Mouse (Mus musculus): ENCODE data around the gene Snapc2.
A peak's percentile ranks its signal among the peaks of the same experiment; 100 is the strongest.
"Not testable (repeated sequence)": the region's sequence is repeated elsewhere in the genome, so short reads cannot be mapped to it uniquely, and the experiment has no call there.

Snapc2 gene

DNA sequence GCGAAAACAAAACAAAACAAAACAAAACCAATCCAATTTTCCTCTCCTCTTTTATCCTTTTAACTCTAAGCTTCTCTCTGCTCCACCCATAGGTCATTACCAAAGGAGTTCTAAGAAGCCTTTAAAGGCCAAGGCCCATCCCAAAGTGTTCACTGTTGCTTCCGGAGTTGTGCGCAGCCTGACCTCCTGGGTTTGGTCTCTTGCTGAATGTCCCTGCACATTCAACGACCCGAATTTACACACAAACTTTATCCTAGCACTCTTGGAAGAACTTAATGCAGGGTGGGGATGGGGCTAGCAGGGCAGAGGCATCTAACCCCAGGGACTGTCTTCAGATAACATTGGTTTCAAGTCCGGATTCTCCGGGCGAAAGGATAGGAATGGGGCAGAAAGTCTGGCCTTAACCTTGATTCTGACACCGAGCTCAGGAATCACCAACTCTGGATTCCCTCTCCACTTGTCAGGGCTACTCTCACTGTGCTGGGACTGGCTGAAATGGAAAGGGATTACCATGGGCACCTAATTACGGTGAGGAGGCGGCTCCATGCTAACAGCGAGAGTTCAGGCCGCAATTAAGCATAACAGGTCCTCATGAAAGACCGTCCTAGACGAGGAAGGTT lies 15.0 kb upstream of the Snapc2 start:
- DNase-seq (ENCODE audit: low spot score): no peak

DNA sequence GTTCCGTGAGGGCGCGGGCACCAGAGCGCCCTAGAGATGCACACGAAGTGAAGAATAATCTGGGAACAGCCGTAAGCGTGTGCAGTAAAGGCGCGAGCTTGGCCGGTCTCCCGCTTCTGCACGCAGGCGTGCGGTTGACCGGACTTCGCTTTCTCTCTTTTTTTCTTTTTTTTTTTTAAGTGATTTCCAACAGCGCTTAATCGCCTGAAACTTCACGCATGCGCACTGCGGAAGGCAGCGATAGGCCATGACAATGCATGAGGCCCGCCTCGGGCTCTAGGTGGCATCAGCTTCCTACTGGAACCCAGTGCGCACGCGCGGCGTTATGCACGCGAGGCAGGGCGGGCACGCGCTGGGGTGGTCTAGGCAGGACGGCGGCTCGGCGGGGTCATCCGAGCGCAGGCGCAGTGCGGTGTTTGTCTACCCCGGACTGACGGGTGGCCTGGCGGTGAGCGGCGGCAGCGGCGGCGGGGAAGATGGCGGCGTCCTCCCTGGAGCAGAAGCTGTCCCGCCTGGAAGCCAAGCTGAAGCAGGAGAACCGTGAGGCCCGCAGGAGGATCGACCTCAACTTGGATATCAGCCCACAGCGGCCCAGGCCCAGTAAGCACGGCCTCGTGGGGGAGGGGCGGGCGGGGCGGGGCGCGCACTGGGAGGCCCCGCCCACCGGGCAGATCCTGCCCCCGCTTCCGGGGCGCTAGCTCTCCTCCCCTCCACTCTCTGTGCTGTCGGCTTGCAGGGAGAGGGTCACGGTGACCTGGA lies 14.3 kb upstream of the Snapc2 start, which contains the start of the genes Map2k7 and Gm49320:
Gene Map2k7, plus strand, starts transcription at position 307 of the 759 bp plus-strand sequence.
Gene Gm49320, plus strand, starts transcription at position 432 of the 759 bp plus-strand sequence.
- peak; percentile 99 for DNase-seq (ENCODE audit: low spot score)

DNA sequence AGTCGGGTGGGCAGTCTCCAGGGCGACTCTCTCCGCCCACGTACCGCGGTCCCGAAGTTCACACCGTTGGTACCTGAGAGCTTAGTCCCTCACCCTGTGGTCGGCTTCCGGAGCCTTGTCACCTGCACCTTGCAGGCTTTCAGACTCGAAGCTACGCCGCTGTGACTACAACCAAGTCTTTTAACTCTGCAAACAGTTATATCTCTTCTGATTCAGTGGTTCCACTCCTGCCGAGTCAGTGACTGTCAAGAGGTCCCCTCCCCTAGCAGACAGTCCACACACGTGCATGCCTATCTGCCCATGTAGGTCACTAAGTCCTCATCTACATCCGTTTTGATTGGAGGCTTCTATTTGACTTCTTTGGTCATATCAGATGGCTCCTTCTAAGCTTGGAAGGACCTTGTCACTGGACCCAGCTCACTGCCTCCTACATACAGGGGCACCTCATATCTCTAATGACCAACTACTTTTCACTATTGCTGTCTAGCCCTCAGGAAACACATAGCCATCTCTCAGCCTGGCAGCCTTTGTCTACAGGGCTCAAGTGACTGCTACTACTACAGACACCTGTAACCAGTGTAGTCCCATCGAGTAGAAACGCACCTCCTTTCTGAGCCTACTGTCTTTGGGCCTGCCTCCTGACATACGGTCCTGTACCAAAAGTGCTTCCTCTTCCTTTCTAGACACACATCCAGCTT lies 13.5 kb upstream of the Snapc2 start:
- no peak for DNase-seq (ENCODE audit: low spot score)

DNA sequence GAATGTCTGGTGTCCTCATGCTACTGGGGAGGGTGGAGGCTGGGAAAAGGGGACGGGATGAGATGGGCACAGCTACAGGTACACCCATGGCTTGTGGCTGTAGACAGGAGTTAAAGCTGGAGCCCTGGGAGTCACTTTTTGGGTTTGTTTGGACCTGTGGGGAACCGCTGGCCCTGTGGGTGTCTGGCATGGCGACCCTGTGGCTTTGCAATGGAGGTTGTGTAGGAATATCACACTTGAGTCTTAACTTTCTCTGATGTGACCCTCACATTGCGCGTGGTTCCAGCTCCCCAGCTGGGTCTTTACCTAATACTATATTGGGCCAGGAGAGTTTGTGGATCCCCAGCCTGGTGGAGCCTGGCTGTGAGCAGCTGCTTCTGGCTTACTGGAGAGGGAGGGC lies 7.8 kb upstream of the Snapc2 start:
- DNase-seq (ENCODE audit: low spot score): no peak

DNA sequence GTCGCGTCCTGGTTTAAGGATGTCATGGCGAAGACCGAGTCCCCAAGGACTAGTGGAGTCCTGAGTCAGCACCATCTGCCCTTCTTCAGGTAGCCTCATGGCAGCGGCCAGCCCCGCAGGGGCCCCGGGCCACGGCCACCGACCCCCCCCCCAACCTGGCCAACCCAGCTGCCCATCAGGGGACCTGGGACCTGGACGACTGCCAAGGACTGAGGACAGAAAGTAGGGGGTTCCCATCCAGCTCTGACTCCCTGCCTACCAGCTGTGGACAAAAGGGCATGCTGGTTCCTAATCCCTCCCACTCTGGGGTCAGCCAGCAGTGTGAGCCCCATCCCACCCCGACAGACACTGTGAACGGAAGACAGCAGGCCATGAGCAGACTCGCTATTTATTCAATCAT lies 7.1 kb upstream of the Snapc2 start:
- no peak for DNase-seq (ENCODE audit: low spot score)

DNA sequence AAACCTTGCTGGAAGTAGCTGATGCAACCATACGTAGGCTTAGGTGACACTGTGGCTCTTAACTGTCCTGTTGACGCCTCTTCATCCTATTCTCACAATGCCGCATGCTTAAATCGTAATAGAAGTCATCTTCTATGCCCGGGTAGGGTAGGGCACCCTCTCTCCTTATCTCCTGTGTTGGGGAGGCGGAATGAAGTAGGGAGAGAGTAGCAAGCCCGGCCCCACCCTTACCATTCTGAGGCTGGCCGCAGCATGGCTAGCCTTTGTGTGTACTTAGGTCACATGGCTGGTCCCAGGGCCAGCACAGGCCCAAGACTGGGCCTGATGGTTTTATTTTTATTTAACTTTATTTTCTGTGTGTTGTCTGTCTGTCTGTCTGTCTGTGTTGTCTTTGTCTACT lies 5.6 kb upstream of the Snapc2 start:
- no peak for DNase-seq (ENCODE audit: low spot score)

DNA sequence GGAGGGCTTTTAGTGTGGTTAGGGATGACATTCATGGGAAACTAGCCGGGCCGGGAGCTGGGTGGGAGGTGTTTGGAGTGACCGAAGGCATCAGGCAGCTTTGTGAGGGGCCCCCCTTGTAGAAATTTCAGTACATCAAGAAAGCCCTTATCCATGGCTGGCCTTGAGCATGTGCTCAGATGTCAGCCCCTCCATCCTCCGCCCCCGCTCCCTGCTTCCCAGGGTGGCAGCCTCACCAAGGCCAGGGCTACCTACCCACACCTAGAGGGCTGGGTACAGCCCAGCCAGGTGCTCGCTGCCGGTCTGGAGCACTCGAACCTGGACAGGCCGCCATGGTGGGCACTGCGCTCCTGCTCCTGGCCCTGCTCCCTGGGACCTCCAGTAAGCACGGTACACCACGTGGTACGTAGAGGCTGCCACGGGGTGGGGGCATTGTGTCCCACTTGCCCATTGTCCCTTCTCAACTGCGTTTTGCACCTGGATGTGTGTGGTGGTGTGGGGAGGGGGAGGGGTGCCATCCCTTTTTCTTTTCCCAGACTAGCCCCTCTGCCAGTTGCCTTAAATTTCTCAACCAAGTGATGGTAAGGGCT lies 4.8 kb upstream of the Snapc2 start, which contains the start of gene Tgfbr3l:
Gene Tgfbr3l, plus strand, starts transcription at position 264 of the 590 bp plus-strand sequence.
- DNase-seq (ENCODE audit: low spot score): no peak

DNA sequence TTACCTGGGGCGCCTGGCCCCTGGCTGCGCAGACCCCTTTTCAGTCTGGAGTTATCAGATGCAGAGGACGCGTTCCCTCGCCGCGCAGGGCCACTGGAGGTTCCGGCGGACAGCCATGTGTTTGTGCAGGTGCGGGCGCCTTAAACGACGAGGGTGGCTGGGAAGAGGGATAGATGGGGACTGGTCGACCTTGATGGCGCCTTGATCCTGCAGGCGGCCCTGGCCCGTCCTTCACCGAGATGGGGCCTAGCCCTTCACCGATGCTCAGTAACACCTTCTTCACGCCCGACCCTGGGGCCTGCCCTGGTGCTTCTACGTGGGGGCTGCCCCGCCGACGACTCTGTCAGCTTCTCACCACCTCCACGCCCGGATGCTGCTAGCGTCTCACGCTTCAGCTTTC lies 3.7 kb upstream of the Snapc2 start:
- DNase-seq (ENCODE audit: low spot score): no peak

DNA sequence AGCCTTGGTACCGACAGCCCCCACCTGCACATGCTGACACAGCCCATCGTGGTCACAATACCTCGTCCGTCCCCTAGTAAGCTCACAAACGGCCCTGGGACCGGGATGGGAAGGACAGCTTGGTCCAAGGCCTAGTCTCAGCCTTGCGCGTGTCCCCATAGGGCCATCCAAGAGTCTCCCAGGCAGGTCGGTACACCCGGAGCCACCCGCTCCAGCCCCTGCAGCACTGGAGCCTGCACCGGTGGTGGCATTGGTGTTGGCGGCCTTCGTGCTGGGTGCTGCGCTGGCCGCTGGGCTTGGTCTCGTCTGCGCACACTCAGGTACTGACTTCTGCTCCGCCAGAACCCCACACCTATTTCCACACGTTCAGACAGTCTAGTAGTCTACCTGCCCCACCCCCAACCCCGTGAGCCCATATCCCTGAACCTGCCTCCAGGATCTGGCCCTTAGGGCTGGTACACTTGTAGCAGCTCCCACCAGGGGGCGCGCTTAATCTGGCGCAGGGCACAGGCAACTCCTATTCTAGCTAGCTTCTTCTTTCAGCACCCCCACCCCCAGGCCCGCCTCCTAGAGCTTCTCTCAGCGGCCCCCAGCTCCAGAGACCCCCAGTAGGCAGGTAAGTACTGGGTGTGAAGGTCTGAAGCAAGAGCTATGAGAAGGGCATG lies 2.4 kb upstream of the Snapc2 start:
- DNase-seq (ENCODE audit: low spot score): peak; percentile 86

DNA sequence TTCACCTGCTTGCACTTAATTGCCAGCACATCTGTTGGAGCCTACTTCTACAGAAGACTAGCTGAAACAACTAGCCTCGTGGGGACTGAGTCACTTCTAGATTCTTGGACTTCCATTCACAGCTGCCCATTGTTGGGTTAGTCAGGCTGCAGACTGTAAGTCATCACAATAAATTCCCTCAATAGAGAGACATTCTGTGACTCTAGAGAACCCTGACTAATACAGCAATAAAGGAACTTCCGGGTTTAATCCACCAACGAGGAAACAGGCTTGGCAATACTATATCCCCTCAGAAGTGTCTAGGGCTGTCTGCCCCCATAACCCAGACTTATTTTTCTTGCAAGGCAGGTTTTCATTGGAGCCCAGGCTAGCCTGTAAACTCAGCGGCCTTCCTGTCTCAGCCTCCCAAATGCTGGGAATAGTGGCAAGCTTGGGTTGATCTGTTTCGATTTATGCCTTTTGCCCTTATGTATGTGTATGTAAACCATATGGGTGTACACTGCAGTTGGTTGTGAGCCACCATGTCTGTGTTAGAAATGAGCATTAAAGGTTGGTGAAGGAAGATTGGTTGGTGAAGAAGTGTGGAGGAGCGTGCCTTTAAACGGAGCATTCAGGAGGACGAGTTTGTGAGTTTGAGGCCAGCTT lies 642 bp upstream of the Snapc2 start:
- DNase-seq (ENCODE audit: low spot score): no peak

DNA sequence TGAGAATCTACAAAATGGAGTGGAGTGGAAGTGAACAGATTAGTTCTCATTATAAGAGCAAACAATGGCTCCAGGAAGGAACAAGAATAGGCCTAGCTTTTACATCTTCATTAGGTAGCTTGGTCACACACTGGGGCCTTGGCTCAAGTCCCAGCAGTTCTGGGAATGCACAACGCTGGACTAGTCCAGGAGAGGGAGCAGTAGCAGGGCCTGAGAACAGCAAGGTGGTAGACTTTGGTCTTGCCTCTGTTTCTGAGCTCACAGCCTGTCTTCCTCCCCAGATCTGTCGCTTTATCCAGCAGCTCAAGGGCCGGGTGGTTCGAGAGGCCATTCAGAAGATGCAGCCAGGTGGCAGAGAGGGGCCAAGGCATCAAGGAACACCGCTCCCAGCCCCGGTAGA lies 1.1 kb downstream of the Snapc2 start:
- DNase-seq (ENCODE audit: low spot score): peak; percentile 52

DNA sequence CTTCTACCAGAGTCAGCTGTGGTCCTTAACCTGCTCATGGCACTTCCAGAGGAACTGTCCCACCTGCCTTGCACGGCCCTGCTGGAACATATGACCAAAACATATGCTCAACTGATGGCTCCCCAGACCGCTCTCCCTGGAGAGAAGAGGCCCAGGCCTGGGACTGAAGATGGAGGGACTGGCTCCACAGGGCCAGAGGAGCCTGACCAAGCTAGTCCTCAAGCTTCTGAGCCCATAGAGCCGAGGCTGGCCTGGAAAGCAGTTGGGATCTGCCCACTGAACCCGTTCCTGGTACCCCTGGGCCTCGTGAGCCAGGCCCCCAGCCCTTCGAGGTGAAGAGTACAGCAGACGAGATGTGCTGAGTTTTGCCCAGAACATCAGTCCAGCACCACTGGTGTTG lies 2.6 kb downstream of the Snapc2 start:
- not testable (repeated sequence) for DNase-seq (ENCODE audit: low spot score)

DNA sequence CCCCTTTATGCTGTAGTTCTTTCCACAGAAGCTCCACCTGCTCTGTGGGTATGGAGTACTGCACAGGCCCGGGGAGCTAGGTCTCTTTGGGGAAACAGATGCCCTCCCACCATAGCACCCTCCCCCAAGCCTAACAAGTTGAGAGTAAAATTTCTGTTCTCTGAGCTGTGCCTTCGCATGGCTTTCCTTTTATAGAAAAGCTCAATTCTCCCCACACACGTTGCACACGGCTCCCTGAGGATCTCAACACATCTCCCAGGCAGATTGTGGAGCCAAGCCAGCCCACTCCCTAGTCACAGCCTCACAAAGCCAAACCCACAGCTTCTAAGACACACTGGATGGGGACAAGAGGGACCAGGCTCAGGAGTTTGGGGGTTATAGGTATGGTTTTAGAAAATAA lies 4.0 kb downstream of the Snapc2 start:
- no peak for DNase-seq (ENCODE audit: low spot score)

DNA sequence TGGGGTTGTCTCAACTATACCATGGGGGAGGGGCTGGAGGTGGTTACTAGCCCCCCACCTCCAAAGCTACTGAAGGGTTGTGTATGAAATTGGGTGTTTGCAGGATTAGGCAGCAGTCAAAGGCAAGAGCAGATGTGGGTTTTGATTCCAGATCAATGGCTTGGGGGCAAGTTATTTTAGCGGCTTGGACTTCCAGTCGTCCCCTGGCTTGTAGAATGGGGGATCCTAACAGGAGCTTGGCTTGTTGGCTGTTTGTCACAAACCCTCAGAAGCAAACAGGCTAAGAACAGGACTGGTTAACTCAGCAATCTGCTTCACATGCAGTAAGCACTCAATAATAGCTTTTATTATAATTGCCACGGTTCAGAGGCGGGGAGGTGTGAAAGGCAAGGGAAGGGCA lies 4.5 kb downstream of the Snapc2 start:
- no peak for DNase-seq (ENCODE audit: low spot score)

DNA sequence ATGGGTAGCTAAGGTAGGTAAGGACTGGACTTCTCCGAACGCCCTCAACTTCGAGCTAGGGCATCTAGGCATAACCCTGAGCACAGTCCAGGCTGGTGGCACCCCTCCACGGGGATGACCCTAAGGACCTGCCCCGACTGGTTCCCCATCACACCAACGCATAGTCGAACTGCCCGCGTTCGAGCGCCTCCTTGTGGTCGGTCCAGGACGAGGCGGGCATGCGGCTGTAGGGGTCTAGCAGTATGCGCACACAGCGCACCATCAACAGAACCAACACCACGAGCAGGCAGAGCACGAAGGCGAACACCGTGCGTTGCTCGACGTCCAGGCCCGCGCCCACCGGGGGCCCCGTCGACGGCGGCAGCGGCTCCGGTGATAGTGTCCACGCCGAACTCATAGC lies 5.4 kb downstream of the Snapc2 start:
- peak; percentile 79 for DNase-seq (ENCODE audit: low spot score)

DNA sequence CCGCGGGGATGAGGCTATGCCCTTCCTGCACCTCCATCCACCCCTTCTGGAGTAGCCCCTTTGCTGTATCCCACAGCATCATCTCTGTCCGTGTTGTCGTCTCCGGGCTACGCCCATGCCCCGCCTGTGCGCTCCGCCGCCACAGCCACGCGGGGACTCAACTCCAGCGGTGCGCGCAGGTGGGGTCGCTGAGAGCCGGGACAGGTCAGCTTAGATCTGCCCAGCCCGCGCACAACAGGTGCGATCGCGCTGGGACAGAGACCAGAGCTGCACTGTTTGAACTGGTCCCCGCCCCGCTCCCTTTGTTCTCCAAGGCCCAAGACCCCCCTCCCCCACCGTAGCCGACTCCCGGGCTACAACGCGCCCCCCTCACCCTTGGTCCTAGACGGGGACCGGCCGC lies 5.8 kb downstream of the Snapc2 start:
- no peak for DNase-seq (ENCODE audit: low spot score)

DNA sequence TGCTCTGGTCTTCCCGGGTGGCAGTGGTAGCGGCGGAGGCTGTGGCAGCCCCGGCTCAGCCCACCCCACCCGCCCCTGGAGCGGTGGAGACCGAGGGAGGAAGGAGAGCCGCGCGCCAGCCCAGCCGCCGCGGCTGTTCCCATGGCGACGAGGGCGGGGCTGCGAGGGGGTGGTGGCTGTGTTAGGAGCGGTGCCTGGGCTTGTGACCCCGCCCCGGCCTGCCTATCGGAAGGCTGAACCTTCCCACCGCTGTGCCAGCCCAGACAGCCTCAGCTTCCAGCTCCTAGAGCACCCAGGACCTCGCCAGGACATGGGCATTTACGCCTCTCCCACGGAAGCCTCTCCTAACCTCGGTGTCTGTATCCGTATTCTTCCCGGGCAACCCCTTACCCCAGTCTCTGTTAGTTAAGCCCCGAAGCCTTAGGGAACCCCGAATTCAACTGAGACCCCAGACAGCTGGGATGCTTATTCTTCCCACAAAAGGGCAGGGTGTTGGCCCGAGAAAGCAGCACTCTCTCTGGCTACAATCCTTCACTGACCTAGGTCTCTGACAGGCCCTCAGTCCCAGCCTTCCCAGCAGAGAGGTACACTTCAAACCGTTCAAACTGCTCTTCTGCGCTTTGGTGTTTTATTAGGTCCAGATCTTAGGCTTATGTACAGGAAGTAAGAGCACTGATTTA lies 6.4 kb downstream of the Snapc2 start, which contains the start of gene Ctxn1:
Gene Ctxn1, minus strand, starts transcription at position 150 of the 680 bp plus-strand sequence.
- DNase-seq (ENCODE audit: low spot score): peak; percentile 95

DNA sequence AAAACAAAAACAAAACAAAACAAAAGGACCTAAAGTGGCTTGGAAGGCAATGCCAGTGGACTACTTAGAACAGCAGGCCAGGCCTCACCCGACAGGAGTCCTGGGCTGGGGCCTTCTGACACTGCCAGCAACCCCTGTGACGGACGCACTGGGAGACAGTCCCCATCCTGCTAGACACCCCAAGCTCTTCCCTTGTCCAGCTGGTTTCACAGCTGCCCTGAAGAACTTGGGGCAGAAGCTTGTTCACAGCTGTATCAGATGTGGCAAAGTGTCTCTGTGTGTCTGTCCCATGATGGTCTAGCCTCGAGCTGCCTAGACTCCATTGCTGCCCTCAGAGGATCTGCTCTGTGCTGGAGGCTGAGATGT lies 6.9 kb downstream of the Snapc2 start:
- no peak for DNase-seq (ENCODE audit: low spot score)

DNA sequence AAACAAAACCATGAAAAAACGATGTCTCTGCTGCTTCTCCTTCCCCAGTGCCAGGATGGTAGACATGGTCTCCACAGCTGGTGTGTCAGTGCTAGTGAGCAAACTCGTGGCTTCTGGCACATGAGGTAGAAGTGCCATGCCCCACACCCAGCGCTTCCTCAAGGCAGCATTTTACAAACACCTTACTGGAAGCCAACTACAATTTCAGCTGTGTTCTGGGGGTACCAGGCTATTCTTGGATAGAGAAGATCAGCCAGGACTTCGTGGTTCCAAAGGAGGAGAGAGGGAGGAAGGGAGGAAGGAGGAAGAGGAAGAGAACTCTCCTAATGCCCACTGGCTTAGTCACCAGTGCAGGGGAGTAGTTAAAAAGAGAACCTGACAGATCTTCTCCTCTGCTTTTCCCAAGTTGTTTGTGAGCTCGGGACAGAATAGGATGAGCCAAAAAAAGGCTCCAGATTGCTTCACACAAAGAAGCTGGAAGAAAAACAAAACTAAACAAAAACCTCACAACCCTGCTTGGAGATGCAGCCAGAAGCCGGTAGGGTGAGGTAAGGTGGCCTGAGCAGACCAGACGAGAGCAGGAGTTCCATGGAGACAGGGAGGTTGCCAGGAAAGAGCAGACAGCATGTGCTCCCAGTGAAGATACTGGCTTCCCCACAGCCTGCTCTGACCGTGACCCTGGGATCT lies 10.4 kb downstream of the Snapc2 start:
- no peak for DNase-seq (ENCODE audit: low spot score)

DNA sequence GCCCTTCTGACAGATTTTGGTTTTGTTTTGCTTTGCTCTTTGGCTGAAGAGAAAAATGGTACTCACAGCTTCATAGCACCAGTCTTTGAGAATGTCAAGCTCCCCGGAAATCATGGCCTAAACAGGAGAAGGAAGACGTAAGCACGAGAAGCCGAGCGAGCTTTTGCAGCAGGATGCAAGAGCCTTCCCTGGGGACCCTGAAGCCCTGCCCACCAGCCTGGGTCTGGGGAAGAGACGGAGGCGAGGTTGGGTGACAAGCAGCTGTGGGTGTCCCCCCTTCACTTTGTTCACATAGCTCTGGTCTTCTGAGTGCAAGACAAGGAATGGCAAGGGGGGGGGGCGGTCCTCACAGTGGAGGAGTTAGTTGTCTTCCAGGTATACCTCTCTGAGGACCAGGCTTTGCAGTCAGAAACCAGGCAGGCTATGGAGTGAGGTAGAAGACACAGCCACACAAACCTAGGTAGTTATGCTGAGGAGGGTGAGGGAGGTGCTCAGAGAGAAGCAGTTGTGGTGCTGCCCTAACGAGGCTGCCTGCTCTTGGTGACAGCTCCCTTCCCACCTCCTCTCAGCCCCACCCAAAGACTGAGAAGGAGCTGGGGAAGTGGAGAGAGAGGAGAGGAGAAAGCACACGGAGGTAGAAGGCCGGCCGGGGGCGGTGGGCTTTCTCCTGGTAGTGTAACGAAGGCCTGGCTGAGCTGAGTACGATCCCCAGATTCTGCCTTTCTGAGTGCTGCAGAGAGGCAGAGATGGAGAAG lies 12.5 kb downstream of the Snapc2 start:
- no peak for DNase-seq (ENCODE audit: low spot score)
